Mouse (Mus musculus) limb, embryonic 10.5 days (tissue): ENCODE data around the gene Olfr555. TPM values are rescaled to one million over a fixed set of nuclear protein-coding genes. Genes with fewer than 3 reads are reported as not detected.

Experiments used
- DNase-seq: peaks from one replicate; pipeline ENCODE4 v3.0.0-alpha.2; 2017; ENCODE audit warnings: low spot score
- H3K27ac ChIP-seq: fragments of 300-500 bp; sonication (generic); 2 replicates; pipeline ENCODE4 v1.5.1; 2016; ENCODE audit warnings: mild to moderate bottlenecking
- H3K27me3 ChIP-seq: fragments of 300-500 bp; sonication (generic); 2 replicates; pipeline ENCODE4 v1.6.1; 2016; ENCODE audit warnings: low read depth, mild to moderate bottlenecking; ENCODE audit not compliant: poor library complexity, severe bottlenecking
- H3K36me3 ChIP-seq: fragments of 300-500 bp; sonication (generic); 2 replicates; pipeline ENCODE4 v1.6.1; 2016; ENCODE audit warnings: mild to moderate bottlenecking, moderate library complexity
- H3K4me1 ChIP-seq: fragments of 300-500 bp; sonication (generic); 2 replicates; pipeline ENCODE4 v1.6.1; 2016
- H3K4me3 ChIP-seq: fragments of 300-500 bp; sonication (generic); 2 replicates; pipeline ENCODE4 v1.5.1; 2016; ENCODE audit warnings: mild to moderate bottlenecking, moderate library complexity
- H3K9me3 ChIP-seq: fragments of 300-500 bp; sonication (generic); replicated peaks from 2 replicates; pipeline ENCODE4 v1.6.1; 2016; ENCODE audit warnings: mild to moderate bottlenecking
- WGBS: fragments of 180-500 bp; shearing (Covaris S2); methylation state at CpG from one replicate; pipeline ENCODE4 v1.1.7; 2016; 5-methylcytosine and 5-hydroxymethylcytosine counted together
- polyA plus RNA-seq: library from polyadenylated mRNA; unstranded; fragments of >200 nt; fragmentation: Nextera tagmentation; extraction: Ambion mirVana; gene quantifications from 2 replicates; pipeline ENCODE4 v1.2.1, GENCODE M21; 2016

Olfr555 gene
- polyA plus RNA-seq, 1 experiment from 2014 or later = not detected

DNA sequence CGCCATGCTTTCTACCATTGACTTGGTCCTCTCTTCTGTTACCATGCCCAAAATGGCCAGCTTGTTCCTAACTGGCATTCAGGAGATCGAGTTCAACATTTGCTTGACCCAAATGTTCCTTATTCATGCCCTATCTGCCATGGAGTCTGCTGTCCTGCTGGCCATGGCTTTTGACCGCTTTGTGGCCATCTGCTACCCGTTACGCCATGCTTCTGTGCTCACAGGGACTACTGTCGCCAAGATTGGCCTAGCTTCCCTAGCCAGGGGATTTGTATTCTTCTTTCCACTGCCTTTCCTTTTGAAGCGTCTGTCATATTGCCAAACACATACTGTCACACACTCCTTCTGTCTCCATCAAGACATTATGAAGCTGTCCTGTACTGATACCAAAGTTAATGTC is 39.8 kb downstream of the Olfr555 start:
- Histone ChIP-seq H3K4me1 (no peaks in the 10 kb centered on the region), H3K27me3 (no peaks in the 10 kb centered on the region), H3K27ac (no peak overlapping the region), H3K9me3 (no peaks in the 10 kb centered on the region), H3K36me3 (no peaks in the 10 kb centered on the region), H3K4me3 (no peak overlapping the region)
- WGBS = 90% methylated on average over 7 of the region's 7 CpGs
- no peak for DNase-seq

DNA sequence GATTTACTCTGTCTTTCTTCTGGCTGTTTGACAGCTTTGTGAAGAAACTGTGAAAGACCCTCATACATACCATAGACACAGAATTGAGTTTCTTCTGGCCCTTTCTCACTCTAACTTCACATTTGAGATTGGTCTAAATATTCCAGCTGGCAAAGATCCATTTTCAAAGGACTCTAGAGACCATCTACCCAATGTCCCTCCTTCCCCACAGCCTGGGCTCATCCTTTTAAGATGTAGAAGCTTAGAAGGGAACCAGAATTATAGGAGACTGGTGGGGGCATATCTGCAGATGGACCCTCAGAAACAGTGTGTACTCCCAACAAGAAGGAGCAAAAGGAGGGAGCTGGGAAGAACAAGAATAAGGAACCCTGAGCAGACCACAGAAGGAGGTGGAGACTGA is 43.3 kb downstream of the Olfr555 start, which contains the start of gene Olfr558:
Gene Olfr558 (plus strand): TSS at position 301 of the 400 bp plus-strand sequence.
- no peak for DNase-seq
- Histone ChIP-seq H3K36me3 (no peaks in the 10 kb centered on the region), H3K27me3 (no peaks in the 10 kb centered on the region), H3K27ac (no peak within 1 kb of the TSS), H3K9me3 (no peaks in the 10 kb centered on the region), H3K4me1 (no peaks in the 10 kb centered on the region), H3K4me3 (no peak within 1 kb of the TSS)

Other genes starting within 250 kb of the Olfr555 start
- 269 and 280 TPM in 2 replicates for gene Rrm1, start 217.1 kb upstream of the Olfr555 start, polyA plus RNA-seq
- 0.24 and 0.33 TPM in 2 replicates for gene Olfr543, start 177.1 kb upstream of the Olfr555 start, polyA plus RNA-seq
- 0.06 and 0.10 TPM in 2 replicates for gene Olfr544, start 170.5 kb upstream of the Olfr555 start, polyA plus RNA-seq
- 0.05 and 0.21 TPM in 2 replicates for gene Olfr545, start 159.2 kb upstream of the Olfr555 start, polyA plus RNA-seq
- not detected in 2 replicates for gene Olfr547, start 124.1 kb upstream of the Olfr555 start, polyA plus RNA-seq
- gene Olfr548-ps1, start 117.9 kb upstream of the Olfr555 start, polyA plus RNA-seq = not detected in 2 replicates
- gene Olfr549, start 109.0 kb upstream of the Olfr555 start, polyA plus RNA-seq = not detected in 2 replicates
- 0.39 and 0.48 TPM in 2 replicates for gene Trim21, start 93.3 kb upstream of the Olfr555 start, polyA plus RNA-seq
- gene Olfr550, start 87.4 kb upstream of the Olfr555 start, polyA plus RNA-seq = not detected in 2 replicates
- not detected in 2 replicates for gene Olfr551, start 66.9 kb upstream of the Olfr555 start, polyA plus RNA-seq
- not detected in 2 replicates for gene Olfr552, start 61.1 kb upstream of the Olfr555 start, polyA plus RNA-seq
- gene Olfr553, start 40.6 kb upstream of the Olfr555 start, polyA plus RNA-seq = not detected in 2 replicates
- not detected in 2 replicates for gene Olfr554, start 20.4 kb upstream of the Olfr555 start, polyA plus RNA-seq
- not detected in 2 replicates for gene Olfr556, start 6.1 kb downstream of the Olfr555 start, polyA plus RNA-seq
- 7.8 and 13.0 TPM in 2 replicates for gene Trim68, start 28.5 kb downstream of the Olfr555 start, polyA plus RNA-seq
- gene Olfr557, start 37.1 kb downstream of the Olfr555 start, polyA plus RNA-seq = not detected in 2 replicates
- not detected in 2 replicates for gene Olfr558, start 43.4 kb downstream of the Olfr555 start, polyA plus RNA-seq
- not detected in 2 replicates for gene Olfr33, start 60.2 kb downstream of the Olfr555 start, polyA plus RNA-seq
- gene Olfr559, start 68.7 kb downstream of the Olfr555 start, polyA plus RNA-seq = not detected in 2 replicates
- gene Olfr560, start 100.5 kb downstream of the Olfr555 start, polyA plus RNA-seq = not detected in 2 replicates
- not detected in 2 replicates for gene Olfr78, start 100.6 kb downstream of the Olfr555 start, polyA plus RNA-seq
- not detected in 2 replicates for gene Olfr561, start 112.4 kb downstream of the Olfr555 start, polyA plus RNA-seq
- not detected in 2 replicates for gene Olfr564, start 144.7 kb downstream of the Olfr555 start, polyA plus RNA-seq
- not detected in 2 replicates for gene Olfr566, start 199.9 kb downstream of the Olfr555 start, polyA plus RNA-seq
- gene Olfr568, start 218.3 kb downstream of the Olfr555 start, polyA plus RNA-seq = not detected in 2 replicates
- not detected in 2 replicates for gene Olfr569, start 232.1 kb downstream of the Olfr555 start, polyA plus RNA-seq
- gene Olfr570, start 235.8 kb downstream of the Olfr555 start, polyA plus RNA-seq = not detected in 2 replicates